In the genomic region with DNA sequence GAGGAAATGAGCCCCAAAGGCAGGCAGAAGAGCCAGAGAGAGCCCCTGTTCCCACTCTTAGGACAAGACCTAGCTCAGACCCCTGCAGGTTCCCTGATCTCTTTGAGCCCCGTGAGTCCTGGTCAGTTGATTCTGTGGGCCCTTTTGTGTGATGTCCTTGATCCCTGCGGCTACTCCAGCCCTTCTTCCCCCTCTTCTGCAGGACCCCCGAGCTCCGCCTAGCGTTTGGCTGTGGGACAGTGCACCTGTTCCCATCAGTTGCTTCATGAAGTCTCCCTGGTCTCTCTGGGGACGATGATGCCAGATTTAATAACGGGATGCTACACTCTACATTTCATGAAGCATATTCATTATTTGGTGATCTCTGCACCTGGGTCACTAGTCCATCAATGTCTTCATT, we compare ENCODE assay signal across 8 mouse cellular contexts. TPM values are rescaled to one million over a fixed set of nuclear protein-coding genes. Genes with fewer than 3 reads are reported as not detected.
DNase-seq lines count a peak whose midpoint lies in the region; ATAC-seq and TF ChIP-seq lines count a peak whose summit lies in the region.

No protein-coding gene starts in this region.

- in situ Hi-C loops in CH12.LX (cut with MboI; ENCODE audit: low pct_ligation_motif_present, low pct_unique_long_range_greater_than_20kb, low sequenced_read_pairs), result loop anchor here (5.0 kb wide), 1 partner anchor 257 kb away; no protein-coding TSS in a partner anchor

- peak; percentile 38 for DNase-seq in kidney, adult 2 months
- DNase-seq in kidney, adult 18-20 months, result no peak
- DNase-seq in A20 (ENCODE audit: low read depth, low spot score) (peak; percentile 53), CH12.LX (ENCODE audit: extremely low read depth) (no peak)
- peak; percentile 58 to 70 for DNase-seq in kidney, postnatal 25 days
- peak; percentile 54 for DNase-seq in splenic B cell, adult 2 months (ENCODE audit: low read depth, low spot score)
- no peak for DNase-seq in heart, adult 9 months (ENCODE audit: low spot score in 2 of 2)

- no peak for ATAC-seq in megakaryocyte progenitor cell, adult 5-6 weeks (replicated peaks; ENCODE audit: poor library complexity)

- H3K9ac ChIP-seq in CH12.LX (ENCODE audit: insufficient read depth, low read depth), result no peak overlapping the region

- H3K4me3 ChIP-seq in kidney, adult 2 months (ENCODE audit: insufficient read depth, low read depth, low read length), result no peak overlapping the region
- no peak overlapping the region for H3K4me3 ChIP-seq in CH12.LX (replicated peaks in 1 of 3; ENCODE audit: low read depth in 2 of 3, low read length in 2 of 3, poor library complexity in 1 of 3)

- no peak for TF ChIP-seq POLR2A in kidney, adult 2 months (IDR thresholded peaks at IDR 0.05; ENCODE audit: low read depth, low read length)
- TF ChIP-seq POLR2A in CH12.LX (IDR thresholded peaks at IDR 0.05; ENCODE audit: low read depth, low read length), result no peak

- peaks cover 19% of the 10 kb centered on the region for H3K9me3 ChIP-seq in CH12.LX (replicated peaks; ENCODE audit: low read length)

- H3K79me2 ChIP-seq in CH12.LX (replicated peaks; ENCODE audit: control insufficient read depth, extremely low read depth, insufficient read depth, poor library complexity, severe bottlenecking), result no peaks in the 10 kb centered on the region

- dilution Hi-C loops in CH12.LX (cut with MboI; ENCODE audit: extremely low pct_ligation_motif_present, extremely low pct_unique_long_range_greater_than_20kb, low sequenced_read_pairs), result no loop called here

- H3K27ac ChIP-seq in kidney, adult 2 months (ENCODE audit: insufficient read depth, low read depth, low read length), result no peak overlapping the region
- H3K27ac ChIP-seq in CH12.LX (ENCODE audit: insufficient read depth, low read depth), result no peak overlapping the region

- WGBS in kidney, adult 2 months, result 44% methylated on average over 7 of the region's 7 CpGs

- H3K4me2 ChIP-seq in CH12.LX (ENCODE audit: insufficient read depth, low read depth, poor library complexity, severe bottlenecking), result no peak overlapping the region

- peak; percentile 47 for TF ChIP-seq CTCF in kidney, adult 2 months (conservative IDR thresholded peaks at IDR 0.05; ENCODE audit: insufficient read depth, insufficient read length, low read depth, low read length)
- peak in 1 of 2 experiments; percentile 73; a peak in 3 of 4 replicates for TF ChIP-seq CTCF in CH12.LX (conservative IDR thresholded peaks at IDR 0.05 in 1 of 2, IDR thresholded peaks at IDR 0.05 in 1 of 2; ENCODE audit: low read depth in 2 of 2, low read length in 2 of 2)

- no peaks in the 10 kb centered on the region for H3K36me3 ChIP-seq in kidney, adult 2 months (ENCODE audit: control insufficient read depth, insufficient read depth, low read length)
- H3K36me3 ChIP-seq in CH12.LX (replicated peaks in 1 of 2; ENCODE audit: control insufficient read depth in 1 of 2, insufficient read depth in 1 of 2, low read length in 1 of 2), result no peaks in the 10 kb centered on the region
- H3K36me3 ChIP-seq in splenic B cell, adult 2 months (ENCODE audit: control insufficient read depth, insufficient read depth, low read length, poor library complexity, severe bottlenecking), result no peaks in the 10 kb centered on the region

- peak; percentile 58 for TF ChIP-seq RAD21 in CH12.LX (IDR thresholded peaks at IDR 0.05; ENCODE audit: low read depth, low read length)

- no peaks in the 10 kb centered on the region for H3K27me3 ChIP-seq in kidney, adult 2 months (replicated peaks; ENCODE audit: control insufficient read depth, insufficient read depth, low read length)
- H3K27me3 ChIP-seq in CH12.LX (replicated peaks), result no peaks in the 10 kb centered on the region
- H3K27me3 ChIP-seq in splenic B cell, adult 2 months (ENCODE audit: control insufficient read depth, insufficient read depth, low read length, poor library complexity, severe bottlenecking), result no peaks in the 10 kb centered on the region

- H3K4me1 ChIP-seq in kidney, adult 2 months (ENCODE audit: control insufficient read depth, insufficient read depth, low read length), result no peaks in the 10 kb centered on the region
- H3K4me1 ChIP-seq in CH12.LX (ENCODE audit: control insufficient read depth in 1 of 2, insufficient read depth in 2 of 2), result peaks cover 13 to 53% of the 10 kb centered on the region in 2 experiments

- TF ChIP-seq EP300 in CH12.LX (IDR thresholded peaks at IDR 0.05; ENCODE audit: low read length), result no peak

TF ChIP-seq in CH12.LX, 34 proteins besides CTCF, POLR2A, EP300 and RAD21:
- TF ChIP-seq SMC3 (IDR thresholded peaks at IDR 0.05; ENCODE audit: low read depth, low read length), result peak; percentile 85
- no peak for TF ChIP-seq RCOR1 (conservative IDR thresholded peaks at IDR 0.05; ENCODE audit: low read depth, low read length)
- TF ChIP-seq USF2 (conservative IDR thresholded peaks at IDR 0.05; ENCODE audit: low read depth, low read length), result no peak
- TF ChIP-seq NELFE (IDR thresholded peaks at IDR 0.05; ENCODE audit: low read depth, low read length), result no peak

RNA-seq across cellular contexts. Expression of a gene that starts 6.2 kb away (rescaled TPM):
- polyA plus RNA-seq in kidney, adult 2 months (2012; rRNA removed), result 200 and 223 TPM in 2 replicates
- total RNA-seq in CH12.LX (2012; rRNA removed) (164 and 215 TPM in 2 replicates), CH12.LX (2014; rRNA removed) (157 and 177 TPM in 2 replicates)
- polyA plus RNA-seq in CH12.LX (2012; ENCODE audit: insufficient read length, low read depth), result 249 and 294 TPM in 2 replicates
- 15.0 and 20.2 TPM in 2 replicates for total RNA-seq in megakaryocyte progenitor cell, adult 5-6 weeks (2015)
- 23.9 and 31.2 TPM in 2 replicates for total RNA-seq in megakaryocyte progenitor cell, adult 5-6 weeks (2017)

Comparison
In these comparisons a context has a peak if more than half of its experiments do, and no peak if none do; other contexts are left out.
1. DNase-seq: peak in kidney, adult 2 months (single experiment), A20 (single experiment), kidney, postnatal 25 days (2 of 2) and splenic B cell, adult 2 months (single experiment); none in kidney, adult 18-20 months (single experiment), CH12.LX (single experiment) and heart, adult 9 months (0 of 2).
2. RNA of a gene that starts 6.2 kb away (total RNA-seq): 157 to 215 TPM in CH12.LX; 15.0 to 31.2 TPM in megakaryocyte progenitor cell, adult 5-6 weeks; every median in the first group is over 4 times any median in the second.